ENCODE assay signal across 8 mouse cellular contexts in genomic region chr2:135988475-135988874, GRCm38 (mm10).
DNase-seq lines count a peak whose midpoint lies in the region; ATAC-seq and TF ChIP-seq lines count a peak whose summit lies in the region.
"Not testable (repeated sequence)": the region's sequence is repeated elsewhere in the genome, so short reads cannot be mapped to it uniquely, and the experiment has no call there.

No protein-coding gene starts in this region.

- peak; percentile 2 for DNase-seq in 416B (ENCODE audit: low read depth)
- not testable (repeated sequence) for DNase-seq in G1E (ENCODE audit: low spot score)
- peak; percentile 49 for DNase-seq in heart, adult 11 months
- DNase-seq in splenic B cell, adult 2 months (ENCODE audit: low read depth, low spot score) = peak; percentile 7

- not testable (repeated sequence) for H3K27me3 ChIP-seq in G1E (ENCODE audit: insufficient read depth, low read length); splenic B cell, adult 2 months (ENCODE audit: control insufficient read depth, insufficient read depth, low read length, poor library complexity, severe bottlenecking)

- not testable (repeated sequence) for H3K4me1 ChIP-seq in G1E (ENCODE audit: insufficient read depth, low read depth, low read length)

- peak; percentile 67 for ATAC-seq in G1E (ENCODE audit: extremely low read depth, insufficient number of reproducible peaks, low FRiP score, poor library complexity, severe bottlenecking)
- ATAC-seq in common myeloid progenitor, adult 5-6 weeks (replicated peaks; ENCODE audit: low read depth, poor library complexity, severe bottlenecking) = peak; percentile 79; the same call in 1 of the 2 replicates
- ATAC-seq in erythroid progenitor cell, adult 5-6 weeks (replicated peaks; ENCODE audit: low FRiP score, poor library complexity, severe bottlenecking) = peak; percentile 91
- peak; percentile 76 for ATAC-seq in megakaryocyte, adult 5-6 weeks (ENCODE audit: poor library complexity, severe bottlenecking)
- ATAC-seq in monocyte, adult 5-6 weeks (replicated peaks; ENCODE audit: insufficient number of reproducible peaks, low FRiP score, low TSS enrichment, poor library complexity, severe bottlenecking) = peak; percentile 98

- not testable (repeated sequence) for TF ChIP-seq CTCF in G1E (IDR thresholded peaks at IDR 0.05; ENCODE audit: low read depth, low read length)

- peaks cover 46% of the 10 kb centered on the region for H3K9me3 ChIP-seq in G1E (replicated peaks)

- H3K36me3 ChIP-seq in G1E (replicated peaks); splenic B cell, adult 2 months (ENCODE audit: control insufficient read depth, insufficient read depth, low read length, poor library complexity, severe bottlenecking): not testable (repeated sequence)

- H3K4me3 ChIP-seq in G1E (ENCODE audit: low read depth, low read length) = not testable (repeated sequence)
